Mouse (Mus musculus) forebrain, embryonic 10.5 days (tissue): Measurements from ENCODE around the gene Olfr494. TPM values are rescaled to one million over a fixed set of nuclear protein-coding genes. Genes with fewer than 3 reads are reported as not detected.

ENCODE experiments used
- DNase-seq: peaks from one replicate; pipeline ENCODE4 v3.0.0-alpha.2; 2017; ENCODE audit warnings: low spot score; ENCODE audit errors: extremely low spot score
- H3K27ac ChIP-seq: fragments of 300-500 bp; sonication (generic); 2 replicates; pipeline ENCODE4 v1.5.1; 2016; ENCODE audit warnings: mild to moderate bottlenecking
- H3K27me3 ChIP-seq: fragments of 300-500 bp; sonication (generic); 2 replicates; pipeline ENCODE4 v1.6.1; 2016; ENCODE audit warnings: mild to moderate bottlenecking; ENCODE audit not compliant: poor library complexity, severe bottlenecking
- H3K36me3 ChIP-seq: fragments of 300-500 bp; sonication (generic); replicated peaks from 2 replicates; pipeline ENCODE4 v1.6.1; 2016; ENCODE audit warnings: mild to moderate bottlenecking, moderate library complexity
- H3K4me1 ChIP-seq: fragments of 300-500 bp; sonication (generic); 2 replicates; pipeline ENCODE4 v1.6.1; 2016
- H3K4me3 ChIP-seq: fragments of 300-500 bp; sonication (generic); 2 replicates; pipeline ENCODE4 v1.5.1; 2016; ENCODE audit warnings: mild to moderate bottlenecking, moderate library complexity
- H3K9me3 ChIP-seq: fragments of 300-500 bp; sonication (generic); 2 replicates; pipeline ENCODE4 v1.6.1; 2016; ENCODE audit warnings: mild to moderate bottlenecking, moderate library complexity
- WGBS: fragments of 180-500 bp; shearing (Covaris S2); methylation state at CpG from one replicate; pipeline ENCODE4 v1.1.7; 2016; 5-methylcytosine and 5-hydroxymethylcytosine counted together
- polyA plus RNA-seq: library from polyadenylated mRNA; unstranded; fragments of >200 nt; fragmentation: Nextera tagmentation; extraction: Ambion mirVana; gene quantifications from 2 replicates; pipeline ENCODE4 v1.2.1, GENCODE M21; 2016

Gene Olfr494
- polyA plus RNA-seq = not detected in 2 replicates

- 83% methylated on average over 3 of the region's 3 CpGs for WGBS
These were observed at the start of gene Olfr494 for GRCm38 (mm10) chr7:108365035-108365434. TSS of gene Olfr494 (plus strand) at chr7:108365335.

DNA sequence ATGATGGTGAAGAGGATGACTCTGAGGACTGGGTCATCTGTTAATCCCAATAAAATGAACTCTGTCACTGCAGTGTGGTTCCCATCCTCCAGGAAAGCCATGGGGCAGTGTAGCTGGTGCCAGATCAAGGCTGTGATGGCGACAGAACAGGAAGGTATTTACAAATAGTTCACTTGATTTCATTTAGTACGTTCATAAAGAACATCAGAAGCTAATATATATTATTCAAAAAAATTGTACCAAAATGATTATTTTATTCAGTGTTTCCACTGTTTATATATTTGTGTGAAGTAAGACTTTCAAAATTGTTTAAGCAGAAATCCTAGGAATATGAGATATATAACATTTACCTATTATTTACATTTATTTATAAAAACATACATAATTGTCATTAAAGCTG is 41.6 kb upstream of the Olfr494 start, which contains the start of gene Olfr492:
Gene Olfr492, minus strand, starts transcription at position 101 of the 400 bp plus-strand sequence.
- H3K36me3 ChIP-seq = no peaks in the 10 kb centered on the region
- WGBS = 82% methylated on average over 2 of the region's 2 CpGs
- no peak within 1 kb of the TSS for H3K27ac ChIP-seq
- no peaks in the 10 kb centered on the region for H3K27me3 ChIP-seq
- no peaks in the 10 kb centered on the region for H3K4me1 ChIP-seq
- H3K9me3 ChIP-seq = no peaks in the 10 kb centered on the region
- no peak within 1 kb of the TSS for H3K4me3 ChIP-seq
- DNase-seq = no peak

More at GRCm38 (mm10) chr7:108365035-108365434, at the start of gene Olfr494:
- Histone ChIP-seq H3K36me3 (no peaks in the 10 kb centered on the region), H3K4me1 (no peaks in the 10 kb centered on the region), H3K27me3 (no peaks in the 10 kb centered on the region), H3K27ac (no peak within 1 kb of the TSS), H3K4me3 (no peak within 1 kb of the TSS), H3K9me3 (no peaks in the 10 kb centered on the region)
- no peak for DNase-seq

GRCm38 (mm10) chr7:108346879-108347278 is 18.3 kb upstream of the Olfr494 start, which contains the start of gene Olfr493:
TSS of gene Olfr493 (minus strand) at chr7:108346979.
- Histone ChIP-seq H3K9me3 (no peaks in the 10 kb centered on the region), H3K27me3 (no peaks in the 10 kb centered on the region), H3K4me1 (no peaks in the 10 kb centered on the region), H3K36me3 (no peaks in the 10 kb centered on the region), H3K4me3 (no peak within 1 kb of the TSS), H3K27ac (no peak within 1 kb of the TSS)
- no peak for DNase-seq
- 90% methylated on average over 1 of the region's 1 CpGs for WGBS

DNA sequence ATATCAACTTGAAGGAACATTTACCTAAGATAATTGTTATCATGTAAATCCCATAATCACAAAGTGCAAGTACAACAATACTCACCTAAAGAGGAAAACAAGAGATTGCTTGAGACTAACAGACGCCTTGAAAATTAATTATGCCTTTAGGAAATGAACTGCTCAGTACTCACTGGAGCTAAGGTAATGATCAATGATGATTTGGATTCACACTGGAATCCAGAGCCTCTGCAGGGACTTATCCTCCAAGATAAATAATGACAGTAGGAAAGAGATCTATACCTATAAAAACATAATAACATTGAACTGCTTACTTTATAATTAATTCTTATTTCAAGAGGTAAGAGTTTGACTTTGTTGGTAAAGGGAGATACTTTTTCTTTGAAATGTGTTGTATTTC is 27.7 kb downstream of the Olfr494 start, which contains the start of gene Olfr495:
Gene Olfr495, plus strand, starts transcription at position 301 of the 400 bp plus-strand sequence.
- H3K9me3 ChIP-seq = no peaks in the 10 kb centered on the region
- H3K4me3 ChIP-seq = no peak within 1 kb of the TSS
- no peak within 1 kb of the TSS for H3K27ac ChIP-seq
- H3K4me1 ChIP-seq = no peaks in the 10 kb centered on the region
- H3K27me3 ChIP-seq = no peaks in the 10 kb centered on the region
- DNase-seq = no peak
- no peaks in the 10 kb centered on the region for H3K36me3 ChIP-seq
- WGBS = 78% methylated on average over 1 of the region's 1 CpGs

Other genes starting within 250 kb of the Olfr494 start
- not detected in 2 replicates for gene Olfr484, start 237.9 kb upstream of the Olfr494 start, polyA plus RNA-seq
- gene Olfr485, start 205.5 kb upstream of the Olfr494 start, polyA plus RNA-seq = not detected in 2 replicates
- gene Olfr486, start 192.6 kb upstream of the Olfr494 start, polyA plus RNA-seq = not detected in 2 replicates
- not detected in 2 replicates for gene Olfr487, start 150.7 kb upstream of the Olfr494 start, polyA plus RNA-seq
- not detected in 2 replicates for gene Olfr488, start 107.0 kb upstream of the Olfr494 start, polyA plus RNA-seq
- gene Olfr490, start 76.4 kb upstream of the Olfr494 start, polyA plus RNA-seq = not detected in 2 replicates
- not detected in 2 replicates for gene Olfr491, start 51.9 kb upstream of the Olfr494 start, polyA plus RNA-seq
- not detected in 2 replicates for gene Olfr492, start 41.7 kb upstream of the Olfr494 start, polyA plus RNA-seq
- not detected in 2 replicates for gene Olfr493, start 18.4 kb upstream of the Olfr494 start, polyA plus RNA-seq
- not detected in 2 replicates for gene Olfr495, start 27.8 kb downstream of the Olfr494 start, polyA plus RNA-seq
- not detected in 2 replicates for gene Olfr497, start 55.1 kb downstream of the Olfr494 start, polyA plus RNA-seq
- not detected in 2 replicates for gene Olfr498, start 100.0 kb downstream of the Olfr494 start, polyA plus RNA-seq
- gene Olfr502, start 159.7 kb downstream of the Olfr494 start, polyA plus RNA-seq = not detected in 2 replicates
- not detected in 2 replicates for gene Olfr503, start 179.2 kb downstream of the Olfr494 start, polyA plus RNA-seq
- gene Olfr504, start 200.5 kb downstream of the Olfr494 start, polyA plus RNA-seq = not detected in 2 replicates
- gene Olfr506, start 245.5 kb downstream of the Olfr494 start, polyA plus RNA-seq = not detected in 2 replicates